Mouse (Mus musculus) forebrain, embryonic 16.5 days (tissue): Measurements from ENCODE around the gene Tlr9. TPM values are rescaled to one million over a fixed set of nuclear protein-coding genes. Genes with fewer than 3 reads are reported as not detected.

ENCODE experiments used
- ATAC-seq: fragments of 200-750 bp; cut with Nextera tagmentation; 2 replicates; pipeline ENCODE4 v1.8.0; 2017; ENCODE audit warnings: mild to moderate bottlenecking, moderate library complexity
- H3K27ac ChIP-seq: fragments of 300-500 bp; sonication (generic); 2 replicates; pipeline ENCODE4 v1.5.1; 2014; ENCODE audit warnings: low read length, control low read depth
- H3K27me3 ChIP-seq: fragments of 300-500 bp; sonication (generic); replicated peaks from 2 replicates; pipeline ENCODE4 v1.6.1; 2014; ENCODE audit warnings: low read length; ENCODE audit not compliant: control insufficient read depth, insufficient read depth
- H3K36me3 ChIP-seq: fragments of 300-500 bp; sonication (generic); 2 replicates; pipeline ENCODE4 v1.6.1; 2014; ENCODE audit not compliant: control insufficient read depth, insufficient read depth
- H3K4me1 ChIP-seq: fragments of 300-500 bp; sonication (generic); replicated peaks from 2 replicates; pipeline ENCODE4 v1.6.1; 2014; ENCODE audit warnings: low read length; ENCODE audit not compliant: control insufficient read depth, insufficient read depth
- H3K4me2 ChIP-seq: fragments of 300-500 bp; sonication (generic); 2 replicates; pipeline ENCODE4 v1.6.1; 2014; ENCODE audit warnings: mild to moderate bottlenecking, low read length, control low read depth
- H3K4me3 ChIP-seq: fragments of 300-500 bp; sonication (generic); replicated peaks from 2 replicates; pipeline ENCODE4 v1.5.1; 2014; ENCODE audit warnings: mild to moderate bottlenecking, low read length, control low read depth
- H3K9ac ChIP-seq: fragments of 300-500 bp; sonication (generic); replicated peaks from 2 replicates; pipeline ENCODE4 v1.6.1; 2014; ENCODE audit warnings: low read depth, low read length, control low read depth
- H3K9me3 ChIP-seq: fragments of 300-500 bp; sonication (generic); 2 replicates; pipeline ENCODE4 v1.6.1; 2016; ENCODE audit warnings: low read length; ENCODE audit not compliant: control insufficient read depth
- WGBS: fragments of 180-500 bp; shearing (Covaris S2); extraction: QIAGEN DNeasy Blood & Tissue Kit; methylation state at CpG from one replicate; pipeline ENCODE4 v1.1.7; 2014; 5-methylcytosine and 5-hydroxymethylcytosine counted together
- polyA plus RNA-seq: library from polyadenylated mRNA; unstranded; fragments of >200 nt; fragmentation: Nextera tagmentation; extraction: Ambion mirVana; gene quantifications from 2 replicates; pipeline ENCODE4 v1.2.1, GENCODE M21; 2015

Tlr9 gene
- polyA plus RNA-seq, 1 experiment from 2014 or later = not detected

GRCm38 (mm10) chr9:106201895-106202294, 20.5 kb upstream of the Tlr9 start:
- 85% methylated on average over 3 of the region's 3 CpGs for WGBS
- H3K27ac ChIP-seq = no peak overlapping the region
- no peak overlapping the region; the same call in 1 of the 2 replicates for H3K4me3 ChIP-seq
- no peaks in the 10 kb centered on the region for H3K27me3 ChIP-seq
- peaks cover 28% of the 10 kb centered on the region for H3K4me1 ChIP-seq
- ATAC-seq = no peak
- H3K9ac ChIP-seq = no peak overlapping the region
- no peaks in the 10 kb centered on the region for H3K9me3 ChIP-seq
- H3K36me3 ChIP-seq = no peaks in the 10 kb centered on the region
- H3K4me2 ChIP-seq = peak overlapping the region; percentile 81

- Histone ChIP-seq H3K4me2 (peak within 1 kb of the TSS; percentile 81), H3K4me1 (peaks cover 28% of the 10 kb centered on the region), H3K9me3 (no peaks in the 10 kb centered on the region), H3K27ac (peak within 1 kb of the TSS; percentile 72), H3K9ac (peak within 1 kb of the TSS; percentile 94), H3K36me3 (no peaks in the 10 kb centered on the region), H3K4me3 (peak within 1 kb of the TSS; percentile 84), H3K27me3 (no peaks in the 10 kb centered on the region)
- peak; percentile 90 for ATAC-seq
- WGBS = 1% methylated on average over 60 of the region's 61 CpGs
Observed at GRCm38 (mm10) chr9:106202819-106203636, 19.4 kb upstream of the Tlr9 start, which contains the start of gene Twf2. Twf2 (plus strand) TSS chr9:106203108.

- peaks cover 23% of the 10 kb centered on the region for H3K4me1 ChIP-seq
- H3K9me3 ChIP-seq = no peaks in the 10 kb centered on the region
- no peaks in the 10 kb centered on the region for H3K36me3 ChIP-seq
- peak overlapping the region; percentile 94 for H3K9ac ChIP-seq
- H3K27me3 ChIP-seq = no peaks in the 10 kb centered on the region
- peak overlapping the region; percentile 81 for H3K4me2 ChIP-seq
- H3K4me3 ChIP-seq = peak overlapping the region; percentile 84
- 83% methylated on average over 7 of the region's 7 CpGs for WGBS
- no peak overlapping the region for H3K27ac ChIP-seq
- no peak for ATAC-seq
Observed at GRCm38 (mm10) chr9:106203990-106204851, 18.2 kb upstream of the Tlr9 start.

DNA sequence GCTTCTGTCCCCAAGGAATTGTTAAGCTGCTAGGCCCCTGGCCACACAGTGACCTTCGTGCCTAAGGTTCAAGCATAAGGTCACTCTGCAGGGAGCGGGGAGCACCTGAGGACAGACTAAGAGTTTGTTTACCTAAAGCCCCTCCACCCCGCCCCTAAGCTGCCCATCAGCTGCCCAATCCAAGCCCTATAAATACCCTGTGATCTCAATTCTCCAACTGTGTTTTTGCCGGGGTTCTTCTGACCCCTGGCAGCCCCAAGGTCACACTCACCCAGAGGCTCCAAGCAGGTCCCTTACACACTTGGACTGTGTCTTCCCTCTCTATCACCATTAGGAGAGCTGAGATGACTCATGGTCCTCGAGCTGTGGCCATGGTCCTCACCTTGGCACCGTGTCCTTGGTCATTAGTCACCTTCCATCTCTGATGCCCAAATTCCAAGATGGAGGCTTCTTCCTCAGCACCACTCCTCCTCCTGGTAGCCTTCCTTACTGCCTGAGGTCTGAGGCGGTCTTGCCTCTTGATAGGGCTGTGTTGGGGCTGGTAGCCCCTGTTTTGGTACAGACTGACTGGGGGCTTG, 16.6 kb upstream of the Tlr9 start:
- no peak overlapping the region for H3K4me3 ChIP-seq
- 82% methylated on average over 7 of the region's 7 CpGs for WGBS
- no peak overlapping the region for H3K4me2 ChIP-seq
- H3K9me3 ChIP-seq = no peaks in the 10 kb centered on the region
- no peaks in the 10 kb centered on the region for H3K27me3 ChIP-seq
- no peak overlapping the region for H3K9ac ChIP-seq
- peaks cover 23% of the 10 kb centered on the region for H3K4me1 ChIP-seq
- no peak for ATAC-seq
- no peak overlapping the region for H3K27ac ChIP-seq
- no peaks in the 10 kb centered on the region for H3K36me3 ChIP-seq

- Histone ChIP-seq H3K9ac (no peak overlapping the region), H3K4me1 (peaks cover 27% of the 10 kb centered on the region), H3K9me3 (no peaks in the 10 kb centered on the region), H3K27me3 (no peaks in the 10 kb centered on the region), H3K4me3 (no peak overlapping the region), H3K4me2 (no peak overlapping the region), H3K36me3 (no peaks in the 10 kb centered on the region), H3K27ac (no peak overlapping the region)
- 81% methylated on average over 2 of the region's 2 CpGs for WGBS
- no peak for ATAC-seq
Observed at GRCm38 (mm10) chr9:106206515-106206914, 15.9 kb upstream of the Tlr9 start.

DNA sequence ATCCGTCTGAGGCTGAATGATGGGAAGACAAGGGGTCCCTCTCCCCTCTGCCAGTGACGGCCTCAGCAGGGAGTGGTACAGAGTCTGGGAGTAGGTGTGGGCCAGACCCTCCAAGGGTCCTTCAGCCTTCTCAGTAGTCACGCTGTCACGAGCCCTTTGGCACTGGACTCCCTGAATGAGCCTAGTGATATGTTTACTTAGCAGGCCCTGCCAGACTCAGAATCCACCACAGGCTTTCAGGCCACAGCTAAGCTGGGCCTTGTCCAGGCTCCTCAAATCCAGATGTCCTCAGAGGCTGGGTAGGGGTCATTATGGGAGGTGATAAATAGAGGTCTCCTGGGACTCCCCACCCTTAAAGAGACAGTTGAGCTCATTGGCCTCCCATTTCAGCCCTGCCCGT, 14.2 kb upstream of the Tlr9 start:
- no peak overlapping the region for H3K4me2 ChIP-seq
- H3K4me1 ChIP-seq = peaks cover 31% of the 10 kb centered on the region
- H3K9ac ChIP-seq = no peak overlapping the region
- H3K27me3 ChIP-seq = no peaks in the 10 kb centered on the region
- no peak overlapping the region for H3K4me3 ChIP-seq
- no peaks in the 10 kb centered on the region for H3K9me3 ChIP-seq
- H3K36me3 ChIP-seq = no peaks in the 10 kb centered on the region
- no peak for ATAC-seq
- no peak overlapping the region for H3K27ac ChIP-seq
- WGBS = 88% methylated on average over 5 of the region's 5 CpGs

- no peak overlapping the region for H3K4me2 ChIP-seq
- no peaks in the 10 kb centered on the region for H3K27me3 ChIP-seq
- peaks cover 14% of the 10 kb centered on the region; the same call in 1 of the 2 replicates for H3K4me1 ChIP-seq
- no peak overlapping the region for H3K27ac ChIP-seq
- H3K36me3 ChIP-seq = peaks cover 13% of the 10 kb centered on the region
- H3K9ac ChIP-seq = no peak overlapping the region
- WGBS = 83% methylated on average over 4 of the region's 4 CpGs
- H3K4me3 ChIP-seq = no peak overlapping the region
- no peaks in the 10 kb centered on the region for H3K9me3 ChIP-seq
- ATAC-seq = no peak
Observed at GRCm38 (mm10) chr9:106209954-106210353, 12.4 kb upstream of the Tlr9 start.

DNA sequence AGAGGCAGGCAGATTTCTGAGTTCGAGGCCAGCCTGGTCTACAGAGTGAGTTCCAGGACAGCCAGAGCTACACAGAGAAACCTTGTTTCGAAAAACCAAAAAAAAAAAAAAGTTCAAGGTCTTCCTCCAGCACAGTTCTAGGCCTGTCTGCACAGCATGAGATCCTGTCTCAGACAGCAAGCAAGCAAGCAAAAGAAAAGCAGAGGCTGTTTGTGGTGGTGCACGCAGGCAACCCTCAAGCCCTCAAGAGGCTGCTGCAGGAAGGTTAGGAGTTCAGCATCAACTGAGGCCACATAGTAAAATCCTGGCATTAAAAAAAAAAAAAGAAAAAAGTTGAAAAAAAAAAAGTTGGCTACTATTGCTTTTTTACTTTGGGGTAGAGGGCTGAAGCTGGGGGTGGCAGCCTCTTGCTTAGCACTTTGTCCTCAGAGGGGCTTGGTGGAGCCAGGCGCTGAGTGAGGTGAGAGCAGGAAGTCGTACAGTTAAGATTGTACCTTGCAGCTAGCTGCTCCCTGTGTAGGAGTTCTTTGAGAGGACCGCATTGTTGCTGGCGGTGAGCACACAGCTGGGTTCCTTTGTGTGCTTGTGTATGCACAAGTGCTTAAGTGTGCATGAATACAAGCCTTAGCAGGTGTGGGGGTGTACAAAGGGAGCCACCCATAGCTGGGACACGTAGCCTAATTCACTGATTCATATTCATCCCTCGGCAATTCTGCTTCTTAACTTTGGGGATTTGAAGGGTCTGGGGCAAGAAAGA, 11.4 kb upstream of the Tlr9 start:
- Histone ChIP-seq H3K36me3 (peaks cover 17% of the 10 kb centered on the region), H3K4me1 (peaks cover 10% of the 10 kb centered on the region; the same call in 1 of the 2 replicates), H3K27ac (no peak overlapping the region), H3K9me3 (no peaks in the 10 kb centered on the region), H3K4me2 (peak overlapping the region; percentile 39; the same call in 1 of the 2 replicates), H3K4me3 (no peak overlapping the region), H3K9ac (peak overlapping the region; percentile 22), H3K27me3 (no peaks in the 10 kb centered on the region)
- no peak; the same call in 1 of the 2 replicates for ATAC-seq
- WGBS = 27% methylated on average over 9 of the region's 9 CpGs
